Mouse (Mus musculus) embryo, embryonic 11.5 days (tissue): ENCODE measurements around the gene 2900092C05Rik.

ENCODE experiments used
- DNase-seq: peaks from one replicate; pipeline ENCODE4 v3.0.0-alpha.2; 2012; ENCODE audit warnings: low read depth, low spot score

Gene 2900092C05Rik

GRCm38 (mm10) chr7:12512217-12512616 lies at the start of gene 2900092C05Rik:
Gene 2900092C05Rik (plus strand): TSS chr7:12512517.
- no peak for DNase-seq

GRCm38 (mm10) chr7:12478158-12479008 lies 33.9 kb upstream of the 2900092C05Rik start, which contains the start of gene Zfp606:
Gene Zfp606 (plus strand): TSS chr7:12478293.
- peak; percentile 78 for DNase-seq

- DNase-seq = no peak
Measured at GRCm38 (mm10) chr7:12479009-12479346, 33.3 kb upstream of the 2900092C05Rik start.

GRCm38 (mm10) chr7:12479525-12479924 lies 32.8 kb upstream of the 2900092C05Rik start:
- no peak for DNase-seq

GRCm38 (mm10) chr7:12483771-12484170 lies 28.5 kb upstream of the 2900092C05Rik start:
- no peak for DNase-seq

- DNase-seq = no peak
Measured at GRCm38 (mm10) chr7:12485956-12486355, 26.4 kb upstream of the 2900092C05Rik start.

GRCm38 (mm10) chr7:12486691-12487090 lies 25.6 kb upstream of the 2900092C05Rik start:
- no peak for DNase-seq

GRCm38 (mm10) chr7:12510913-12511312 lies 1.4 kb upstream of the 2900092C05Rik start:
- DNase-seq = no peak
